Mouse (Mus musculus): ENCODE results near the gene Dlx5. TPM values are rescaled to one million over a fixed set of nuclear protein-coding genes. Genes with fewer than 3 reads are reported as not detected.

Gene Dlx5
- total and polyA plus RNA-seq, 2 experiments from 2014 or later = 0.49 to 6.7 TPM

DNA sequence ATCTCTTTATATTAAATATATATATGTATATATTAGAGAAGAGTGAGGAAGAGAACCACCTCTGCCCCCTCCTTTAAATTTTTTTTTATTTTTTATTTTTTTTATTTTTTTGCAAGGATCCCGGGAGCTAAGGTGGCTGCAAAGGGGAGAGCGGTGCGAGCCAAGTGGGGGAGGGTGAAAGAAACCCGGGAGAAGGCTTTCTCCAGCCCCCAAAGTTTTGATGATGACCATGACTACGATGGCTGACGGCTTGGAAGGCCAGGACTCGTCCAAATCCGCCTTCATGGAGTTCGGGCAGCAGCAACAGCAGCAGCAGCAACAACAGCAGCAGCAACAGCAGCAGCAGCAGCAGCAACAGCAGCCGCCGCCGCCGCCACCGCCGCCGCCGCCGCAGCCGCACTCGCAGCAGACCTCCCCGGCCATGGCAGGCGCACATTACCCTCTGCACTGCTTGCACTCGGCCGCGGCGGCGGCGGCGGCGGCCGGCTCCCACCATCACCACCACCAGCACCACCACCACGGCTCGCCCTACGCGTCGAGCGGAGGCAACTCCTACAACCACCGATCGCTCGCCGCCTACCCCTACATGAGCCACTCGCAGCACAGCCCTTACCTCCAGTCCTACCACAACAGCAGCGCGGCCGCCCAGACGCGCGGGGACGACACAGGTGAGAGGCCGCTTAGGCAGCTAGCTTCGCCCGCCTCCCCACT lies 18.6 kb downstream of the Dlx5 start, which contains the start of gene Dlx6:
Dlx6 (plus strand) TSS at position 175 of the 711 bp plus-strand sequence.
- no peak for TF ChIP-seq CTCF (IDR thresholded peaks at IDR 0.05)
- Histone ChIP-seq H3K27ac (ENCODE audit: low read depth, low read length) (no peak within 1 kb of the TSS), H3K27me3 (ENCODE audit: insufficient read depth, low read length) (peaks cover 73% of the 10 kb centered on the region), H3K4me2 (ENCODE audit: low read depth, low read length, poor library complexity, severe bottlenecking) (peak within 1 kb of the TSS; percentile 51), H3K9ac (replicated peaks; ENCODE audit: low read length, poor library complexity, severe bottlenecking) (no peak within 1 kb of the TSS), H3K4me3 (ENCODE audit: low read depth, low read length) (peak within 1 kb of the TSS; percentile 27), H3K4me1 (ENCODE audit: insufficient read depth, low read length) (no peaks in the 10 kb centered on the region), H3K36me3 (ENCODE audit: insufficient read depth, low read length) (no peaks in the 10 kb centered on the region), H3K9me3 (ENCODE audit: low read length) (no peaks in the 10 kb centered on the region)
- ATAC-seq (ENCODE audit: low FRiP score) = peak; percentile 50
- no peak for DNase-seq (ENCODE audit: low spot score)
- under 1% methylated on average over 34 of the region's 52 CpGs for WGBS

DNA sequence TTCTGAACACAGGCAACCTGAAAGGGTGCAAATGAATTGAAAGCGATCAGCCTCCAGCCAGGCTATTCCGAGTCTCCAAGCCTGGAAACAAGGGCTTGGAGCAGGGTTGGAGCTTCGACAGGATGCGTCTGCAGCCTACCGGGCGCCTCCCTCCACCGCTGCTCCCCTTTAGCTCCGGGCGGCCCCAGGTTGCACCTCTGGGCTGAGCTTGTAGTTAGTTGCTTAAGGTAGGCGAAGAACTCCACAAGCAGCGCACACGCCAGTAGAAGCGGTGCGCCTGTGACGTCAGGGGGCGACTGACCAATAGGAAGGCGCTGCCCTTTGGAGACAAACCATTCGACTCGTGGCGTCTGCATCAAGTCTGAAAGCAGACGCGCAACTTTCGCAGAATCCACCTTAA lies 19.3 kb downstream of the Dlx5 start:
- Histone ChIP-seq H3K36me3 (ENCODE audit: insufficient read depth, low read length) (no peaks in the 10 kb centered on the region), H3K9ac (replicated peaks; ENCODE audit: low read length, poor library complexity, severe bottlenecking) (no peak overlapping the region), H3K27ac (ENCODE audit: low read depth, low read length) (no peak overlapping the region), H3K9me3 (ENCODE audit: low read length) (no peaks in the 10 kb centered on the region), H3K4me3 (ENCODE audit: low read depth, low read length) (peak overlapping the region; percentile 27; the same call in 1 of the 2 replicates), H3K4me1 (ENCODE audit: insufficient read depth, low read length) (no peaks in the 10 kb centered on the region), H3K4me2 (ENCODE audit: low read depth, low read length, poor library complexity, severe bottlenecking) (peak overlapping the region; percentile 12; the same call in 1 of the 2 replicates), H3K27me3 (ENCODE audit: insufficient read depth, low read length) (peaks cover 77% of the 10 kb centered on the region)
- 0 out of 2 replicates have a peak, but pooled peaks have one; percentile 18 for ATAC-seq (ENCODE audit: low FRiP score)
- 1% methylated on average over 23 of the region's 23 CpGs for whole genome bisulfite sequencing
- DNase-seq (ENCODE audit: low spot score) = peak; percentile 40
- no peak for TF ChIP-seq CTCF (IDR thresholded peaks at IDR 0.05)

DNA sequence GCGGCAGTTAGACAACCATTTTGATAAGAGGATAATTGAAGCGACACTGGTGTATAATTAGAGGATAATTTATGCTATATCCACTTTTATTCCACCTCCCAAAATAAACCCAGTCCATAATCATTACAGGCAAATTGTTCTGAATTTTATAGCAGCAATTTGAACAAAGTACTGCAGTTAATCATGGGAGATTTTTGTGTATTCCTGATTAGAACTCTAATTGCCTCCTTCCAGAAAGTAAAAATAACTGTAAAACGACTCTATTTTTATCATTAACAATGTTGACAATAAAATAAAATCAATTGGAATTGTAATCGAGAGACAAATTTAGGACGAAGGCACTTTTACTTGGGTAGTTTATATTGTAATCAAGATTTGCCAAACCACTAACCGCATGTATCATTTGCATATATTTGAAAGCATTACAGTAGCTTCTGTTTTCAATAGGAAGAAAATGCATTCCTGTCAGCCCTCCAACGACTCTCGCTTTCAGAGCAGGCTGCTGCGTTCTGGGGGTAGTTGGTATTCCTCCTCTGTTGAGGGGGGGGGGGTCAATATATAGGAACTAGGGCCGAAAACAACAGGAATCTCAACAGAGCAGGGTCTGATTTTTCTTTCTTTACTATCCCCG lies 20.0 kb downstream of the Dlx5 start:
- H3K36me3 ChIP-seq (ENCODE audit: insufficient read depth, low read length) = no peaks in the 10 kb centered on the region
- peaks cover 76% of the 10 kb centered on the region for H3K27me3 ChIP-seq (ENCODE audit: insufficient read depth, low read length)
- 1% methylated on average over 11 of the region's 11 CpGs for WGBS
- TF ChIP-seq CTCF (IDR thresholded peaks at IDR 0.05) = no peak
- ATAC-seq (ENCODE audit: low FRiP score) (no peak), DNase-seq (ENCODE audit: low spot score) (no peak)
- H3K9ac ChIP-seq (replicated peaks; ENCODE audit: low read length, poor library complexity, severe bottlenecking) = no peak overlapping the region
- no peak overlapping the region for H3K27ac ChIP-seq (ENCODE audit: low read depth, low read length)
- H3K9me3 ChIP-seq (ENCODE audit: low read length) = no peaks in the 10 kb centered on the region
- H3K4me1 ChIP-seq (ENCODE audit: insufficient read depth, low read length) = no peaks in the 10 kb centered on the region
- H3K4me2 ChIP-seq (ENCODE audit: low read depth, low read length, poor library complexity, severe bottlenecking) = no peak overlapping the region
- no peak overlapping the region for H3K4me3 ChIP-seq (ENCODE audit: low read depth, low read length)

DNA sequence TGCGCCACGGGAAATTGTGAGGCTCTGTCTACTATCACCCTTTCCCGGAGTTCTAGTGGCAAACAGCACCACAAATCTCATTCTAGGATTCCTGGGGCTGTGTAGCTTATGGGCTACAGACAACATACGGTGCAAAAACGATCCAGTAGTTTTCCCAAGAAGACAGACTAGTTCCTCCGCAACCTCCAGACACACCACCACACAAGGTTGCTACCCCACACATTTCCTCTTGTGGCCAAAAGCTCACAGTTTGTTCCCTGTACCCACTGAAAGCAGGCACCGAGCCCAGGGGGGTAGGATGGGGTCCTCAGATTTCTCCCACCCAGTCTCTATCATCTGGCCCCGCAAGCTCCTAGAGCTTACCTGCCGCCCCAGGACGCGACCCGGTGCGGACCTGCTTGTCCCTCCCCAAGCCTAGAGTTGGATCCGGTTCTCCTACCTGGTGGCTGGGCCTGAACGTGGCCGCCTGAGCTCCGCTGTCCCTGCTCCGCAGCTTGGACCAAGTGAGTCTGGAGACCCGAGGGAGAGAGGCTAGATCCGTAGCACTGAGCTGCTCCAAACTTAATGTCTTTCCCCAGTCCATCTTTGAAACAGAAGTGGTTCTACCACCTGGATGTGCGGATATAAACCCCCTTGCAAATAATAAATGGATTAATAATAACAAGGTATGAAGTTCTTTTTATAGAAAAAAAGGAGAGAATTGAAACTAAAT lies 20.6 kb downstream of the Dlx5 start:
- peaks cover 76% of the 10 kb centered on the region for H3K27me3 ChIP-seq (ENCODE audit: insufficient read depth, low read length)
- TF ChIP-seq CTCF (IDR thresholded peaks at IDR 0.05) = no peak
- no peak overlapping the region for H3K9ac ChIP-seq (replicated peaks; ENCODE audit: low read length, poor library complexity, severe bottlenecking)
- H3K4me3 ChIP-seq (ENCODE audit: low read depth, low read length) = no peak overlapping the region
- no peak overlapping the region for H3K27ac ChIP-seq (ENCODE audit: low read depth, low read length)
- ATAC-seq (ENCODE audit: low FRiP score) (no peak), DNase-seq (ENCODE audit: low spot score) (no peak)
- WGBS = under 1% methylated on average over 21 of the region's 21 CpGs
- no peak overlapping the region for H3K4me2 ChIP-seq (ENCODE audit: low read depth, low read length, poor library complexity, severe bottlenecking)
- no peaks in the 10 kb centered on the region for H3K4me1 ChIP-seq (ENCODE audit: insufficient read depth, low read length)
- no peaks in the 10 kb centered on the region for H3K36me3 ChIP-seq (ENCODE audit: insufficient read depth, low read length)
- no peaks in the 10 kb centered on the region for H3K9me3 ChIP-seq (ENCODE audit: low read length)

DNA sequence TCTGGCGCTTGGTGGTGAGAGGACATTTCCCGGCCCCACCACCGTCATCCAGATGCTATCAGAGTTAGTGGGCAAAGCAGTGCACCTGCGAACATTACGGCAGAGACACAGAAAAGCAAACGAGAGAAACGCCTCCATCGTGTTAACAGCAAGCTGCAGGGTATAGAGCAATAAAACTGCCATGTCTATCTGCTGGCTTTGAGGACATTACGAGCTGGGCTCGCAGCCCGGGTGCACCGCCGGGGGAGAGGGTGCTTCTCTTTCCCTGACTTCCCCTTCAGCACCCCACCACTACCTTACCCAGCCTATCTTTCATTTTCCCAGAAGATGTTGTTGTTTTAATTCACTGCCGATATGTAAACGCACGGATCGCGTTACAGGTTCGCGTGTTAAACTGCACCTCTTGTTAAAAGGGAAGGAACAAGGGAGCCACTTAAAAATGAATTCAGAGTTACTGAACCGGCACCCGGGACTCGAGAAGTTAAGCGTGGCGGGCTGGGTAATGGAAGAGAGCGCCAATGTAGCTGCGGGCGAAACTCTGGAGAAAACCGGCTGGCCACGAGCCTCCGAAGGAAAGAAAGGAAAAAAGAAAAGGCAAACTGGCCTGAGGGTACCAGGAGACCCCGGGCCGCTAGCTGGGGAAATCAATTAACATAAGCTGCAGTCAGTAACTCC lies 21.3 kb downstream of the Dlx5 start:
- Histone ChIP-seq H3K9me3 (ENCODE audit: low read length) (no peaks in the 10 kb centered on the region), H3K4me3 (ENCODE audit: low read depth, low read length) (no peak overlapping the region), H3K27me3 (ENCODE audit: insufficient read depth, low read length) (peaks cover 75% of the 10 kb centered on the region), H3K4me2 (ENCODE audit: low read depth, low read length, poor library complexity, severe bottlenecking) (no peak overlapping the region), H3K4me1 (ENCODE audit: insufficient read depth, low read length) (no peaks in the 10 kb centered on the region), H3K9ac (replicated peaks; ENCODE audit: low read length, poor library complexity, severe bottlenecking) (no peak overlapping the region), H3K36me3 (ENCODE audit: insufficient read depth, low read length) (no peaks in the 10 kb centered on the region), H3K27ac (ENCODE audit: low read depth, low read length) (no peak overlapping the region)
- TF ChIP-seq CTCF (IDR thresholded peaks at IDR 0.05) = no peak
- WGBS = 1% methylated on average over 33 of the region's 33 CpGs
- DNase-seq (ENCODE audit: low spot score) (no peak), ATAC-seq (ENCODE audit: low FRiP score) (no peak)

All from midbrain, postnatal 0 days (tissue).